Mouse (Mus musculus) cerebellum, adult 11 months (tissue): ENCODE data around the gene Slc8a3.

ENCODE experiments used
- DNase-seq: peaks from one replicate; pipeline ENCODE4 v3.0.0; 2022

Slc8a3 gene

DNA sequence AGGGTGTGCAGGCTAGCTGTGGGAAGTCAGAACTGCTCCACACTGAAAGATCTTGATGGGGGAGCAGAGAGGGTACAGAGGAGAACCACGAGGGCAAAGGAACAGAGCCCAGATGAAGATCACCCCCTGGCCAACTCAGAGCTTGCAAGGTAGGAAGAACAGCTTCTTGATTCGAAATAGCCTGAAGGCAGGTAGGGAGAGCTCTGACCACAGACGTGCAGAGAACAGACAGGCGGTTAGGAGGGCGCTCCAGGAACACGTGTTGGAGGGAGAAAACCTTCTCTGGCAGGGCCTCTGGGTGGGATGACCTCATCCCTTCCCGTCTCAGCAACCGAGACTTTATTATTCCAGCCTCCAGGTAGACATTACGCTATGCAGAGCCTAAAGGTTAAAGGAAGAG is 157.7 kb downstream of the Slc8a3 start:
- no peak for DNase-seq

DNA sequence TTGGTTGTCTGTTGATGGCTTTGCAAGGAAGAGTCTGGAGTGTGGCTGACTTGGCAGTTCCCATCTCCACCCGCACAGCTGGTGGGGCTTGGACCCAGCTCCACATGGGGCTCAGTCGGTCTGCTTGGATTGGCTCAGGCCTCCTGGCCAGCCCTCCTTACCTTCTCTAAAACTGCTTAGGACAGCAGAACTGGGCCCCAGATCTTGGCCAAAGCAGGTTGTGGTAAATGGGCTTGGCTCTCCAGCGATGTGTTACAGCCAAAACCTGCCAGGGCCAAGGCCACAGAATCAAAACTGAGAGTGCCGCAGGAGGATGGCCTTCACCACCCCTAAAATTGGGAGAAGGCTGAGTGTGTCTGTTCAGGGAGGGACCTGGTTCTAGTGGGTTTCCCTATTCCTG is 159.1 kb downstream of the Slc8a3 start:
- peak; percentile 57 for DNase-seq

DNA sequence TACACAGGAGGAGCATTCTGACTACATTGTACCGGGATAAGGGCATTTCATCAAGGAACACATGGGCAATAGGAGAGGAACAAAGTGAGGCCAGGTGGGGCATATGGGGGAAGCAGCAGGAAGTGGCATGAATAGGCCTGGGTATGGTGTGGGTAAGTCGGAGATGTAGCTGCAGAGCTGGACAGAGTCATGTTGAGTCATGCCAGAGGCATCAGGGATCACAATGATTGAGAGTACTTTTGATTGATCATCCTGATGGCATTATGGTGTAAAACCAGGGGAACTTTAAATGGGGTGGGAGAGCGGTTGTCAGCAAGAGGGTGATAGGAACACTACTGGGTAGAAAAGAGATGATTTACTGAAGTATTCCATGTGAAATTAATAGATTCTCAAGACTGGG is 160.0 kb downstream of the Slc8a3 start:
- no peak for DNase-seq

DNA sequence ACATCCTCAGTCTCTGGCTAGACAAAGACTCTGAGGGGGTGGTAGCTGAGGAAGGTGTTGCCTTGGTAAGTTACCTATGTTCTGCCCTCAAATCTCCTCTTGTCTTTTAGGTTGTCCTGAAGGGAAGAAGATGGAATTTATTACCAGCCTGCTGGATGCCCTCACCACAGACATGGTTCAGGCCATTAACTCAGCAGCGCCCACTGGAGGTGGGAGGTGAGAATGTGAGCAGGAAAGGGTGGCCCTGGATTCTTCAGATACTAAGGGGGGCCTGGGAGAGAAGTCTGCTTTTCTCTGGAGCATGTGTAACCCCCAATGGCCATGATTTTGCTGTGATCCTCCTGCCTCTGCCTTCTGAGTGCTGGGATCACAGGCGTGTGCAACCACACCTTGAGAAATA is 162.9 kb downstream of the Slc8a3 start:
- DNase-seq = no peak

DNA sequence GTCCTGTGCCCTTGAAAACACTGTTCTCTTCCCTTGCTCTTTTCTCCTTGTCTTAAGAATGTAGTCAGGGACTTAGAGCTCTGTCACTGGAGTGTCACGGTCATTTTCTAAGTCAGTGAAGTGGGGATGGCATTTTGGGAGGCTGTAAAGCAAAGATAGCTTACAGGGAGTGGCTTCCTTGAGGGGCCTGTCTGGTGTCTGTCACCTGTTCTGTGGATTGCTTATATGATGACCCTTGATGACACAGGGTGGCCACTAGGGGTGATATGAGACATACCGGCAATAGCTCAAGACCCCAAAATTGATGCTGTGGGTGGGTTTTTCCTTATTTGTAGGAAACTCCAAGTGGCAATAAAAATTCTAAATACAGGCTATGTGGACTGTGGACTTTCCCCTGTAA is 164.5 kb downstream of the Slc8a3 start:
- DNase-seq = no peak

DNA sequence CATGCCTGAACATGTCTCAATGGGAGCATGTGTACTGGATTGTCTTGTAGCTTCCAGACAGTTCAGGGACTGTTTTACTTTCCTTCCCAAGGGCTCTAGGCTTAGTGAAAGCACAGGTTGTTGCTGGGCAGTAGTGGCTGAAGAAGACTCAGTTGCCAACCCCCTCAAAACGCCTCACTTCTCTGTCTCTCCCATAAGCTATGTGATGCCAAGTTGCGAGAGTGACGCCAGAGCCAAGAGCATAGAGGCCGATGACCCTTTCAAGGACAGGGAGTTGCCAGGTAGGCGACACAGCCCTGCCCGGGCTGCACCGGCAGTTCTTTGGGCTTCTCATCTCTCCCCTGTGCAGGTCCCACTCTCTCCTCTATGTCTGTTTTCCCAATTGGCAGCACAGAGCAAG is 164.9 kb downstream of the Slc8a3 start:
- DNase-seq = no peak

DNA sequence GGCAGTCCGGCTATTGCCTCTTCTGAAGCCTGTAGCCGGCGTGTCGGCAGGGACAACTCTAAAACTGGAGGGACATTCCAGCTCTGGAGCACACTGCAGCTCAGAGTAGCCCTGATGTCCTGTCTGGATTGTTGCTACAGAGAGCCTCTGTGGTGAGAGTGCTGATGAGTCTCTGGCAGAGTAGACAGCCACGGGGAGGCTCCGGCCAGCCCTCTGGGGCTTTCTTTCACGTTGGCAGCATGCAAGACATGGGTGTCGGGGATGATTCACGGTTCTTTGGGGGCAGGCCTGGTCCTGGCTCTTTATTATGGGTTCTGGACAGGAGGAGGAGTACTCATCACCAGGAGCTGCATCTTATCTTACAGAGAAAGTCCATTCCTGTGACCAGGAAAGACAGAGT is 165.8 kb downstream of the Slc8a3 start:
- no peak for DNase-seq

DNA sequence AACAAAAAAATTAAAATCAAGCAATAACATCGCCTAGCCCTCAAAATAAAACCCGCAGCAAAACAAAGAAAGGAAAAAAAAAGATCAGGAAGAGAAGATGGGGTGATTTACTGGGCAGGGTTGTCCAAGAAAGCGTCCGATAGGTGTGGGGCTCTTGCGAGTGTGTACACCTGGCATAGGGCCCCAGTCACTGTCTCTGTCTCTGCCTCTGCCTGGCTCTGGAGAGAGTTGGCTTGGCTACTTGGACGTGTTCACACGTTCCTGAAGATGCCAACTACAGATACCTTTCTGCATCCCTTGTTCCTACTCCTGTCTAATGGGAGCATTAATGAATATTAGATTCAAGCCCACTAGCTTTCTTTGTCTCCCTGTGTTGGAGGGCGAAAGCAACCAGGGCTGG is 166.4 kb downstream of the Slc8a3 start:
- no peak for DNase-seq

DNA sequence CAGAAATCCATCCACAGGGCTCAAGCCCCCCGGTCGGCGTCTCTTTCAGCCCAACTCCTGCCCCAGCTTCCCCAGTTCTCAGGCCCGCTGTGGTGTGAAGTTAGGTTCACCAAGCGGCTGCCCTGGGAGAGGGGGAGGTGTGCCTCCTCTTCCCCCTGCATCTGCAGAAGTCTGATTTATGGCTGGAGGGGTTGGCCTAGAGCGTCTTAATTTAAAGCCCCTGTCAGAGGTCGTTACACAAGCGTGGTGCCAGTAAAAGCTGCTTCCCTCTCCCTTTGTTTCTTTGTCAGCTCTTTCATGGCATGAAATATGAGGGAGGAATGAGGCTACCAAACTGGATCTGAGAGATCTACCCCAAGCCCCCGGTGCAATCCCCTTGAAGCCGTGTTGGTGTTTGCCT is 166.9 kb downstream of the Slc8a3 start:
- DNase-seq = no peak

DNA sequence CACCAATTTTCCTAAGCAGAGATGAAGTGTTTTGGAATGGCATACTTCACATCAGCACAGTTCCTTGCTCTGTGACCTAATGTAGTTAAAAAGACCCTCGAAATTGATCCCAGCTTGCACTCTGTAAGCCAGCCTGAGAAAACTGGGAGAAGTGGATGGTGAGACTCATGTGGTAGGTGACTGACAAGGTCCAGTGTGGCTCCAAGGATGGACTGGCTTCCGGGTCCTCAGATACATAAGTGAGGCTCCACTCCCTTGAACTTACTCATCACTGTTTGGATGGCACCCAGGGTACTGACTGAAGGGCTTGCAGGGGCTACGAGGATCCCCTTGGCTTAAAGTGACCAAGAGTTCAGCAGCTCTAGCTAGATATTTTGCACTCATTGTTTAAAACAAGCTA is 169.4 kb downstream of the Slc8a3 start:
- no peak for DNase-seq

DNA sequence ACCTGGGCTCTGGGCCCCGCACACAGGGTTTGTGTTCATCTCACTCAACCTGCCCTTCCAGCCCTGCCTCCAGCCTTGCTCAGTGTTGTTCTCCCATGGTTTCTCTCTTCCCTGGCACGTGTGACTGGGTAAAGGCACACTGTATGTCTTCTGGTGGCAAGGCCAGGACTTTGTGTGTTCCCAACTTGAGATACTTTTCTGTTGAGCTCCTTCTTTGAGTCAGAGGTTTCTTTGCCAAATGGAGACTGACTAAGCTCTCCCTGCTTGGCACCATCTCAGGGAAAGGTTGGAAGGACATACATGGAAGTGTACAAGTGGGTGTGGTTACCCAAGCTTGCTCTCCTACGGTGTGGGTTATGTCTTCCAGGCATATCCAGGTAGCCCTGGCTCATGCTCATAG is 169.8 kb downstream of the Slc8a3 start:
- no peak for DNase-seq

DNA sequence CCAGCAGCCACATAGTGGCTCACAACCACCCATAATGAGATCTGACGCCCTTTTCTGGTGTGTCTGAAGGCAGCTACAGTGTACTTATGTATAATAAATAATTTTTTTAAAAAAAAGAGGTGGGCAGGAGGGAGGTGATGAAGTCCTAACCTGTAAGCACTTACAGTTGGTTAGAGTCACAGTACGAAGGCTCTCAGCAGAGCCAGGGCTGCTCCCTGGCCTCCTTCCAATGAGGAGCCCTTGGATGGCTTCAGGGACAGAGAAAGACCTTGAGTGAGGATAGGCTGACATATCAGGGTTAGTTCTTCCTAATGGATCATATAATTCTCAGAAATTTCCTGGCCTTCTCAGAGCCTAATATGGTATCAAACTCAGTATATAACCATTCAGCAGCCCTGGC is 171.7 kb downstream of the Slc8a3 start:
- DNase-seq = no peak

DNA sequence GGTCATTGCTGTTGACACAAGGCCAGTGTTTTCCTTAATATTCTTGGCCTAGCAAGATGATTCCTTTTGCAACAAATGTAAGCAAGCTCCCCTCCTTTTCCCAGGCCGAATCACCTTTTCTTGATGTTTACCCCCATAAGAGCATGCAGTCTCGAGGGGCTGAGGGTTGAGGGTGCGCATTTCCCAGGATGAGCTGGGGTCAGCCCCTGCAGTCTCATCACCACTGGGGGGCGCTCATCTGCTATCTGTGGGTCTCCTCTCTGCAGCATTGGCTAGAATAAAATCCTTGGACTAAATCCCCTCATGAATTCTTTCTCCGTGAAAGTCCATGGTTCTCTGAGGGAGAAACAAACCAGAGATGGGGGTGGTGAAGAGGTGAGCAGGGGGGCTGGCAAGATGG is 172.1 kb downstream of the Slc8a3 start:
- no peak for DNase-seq

DNA sequence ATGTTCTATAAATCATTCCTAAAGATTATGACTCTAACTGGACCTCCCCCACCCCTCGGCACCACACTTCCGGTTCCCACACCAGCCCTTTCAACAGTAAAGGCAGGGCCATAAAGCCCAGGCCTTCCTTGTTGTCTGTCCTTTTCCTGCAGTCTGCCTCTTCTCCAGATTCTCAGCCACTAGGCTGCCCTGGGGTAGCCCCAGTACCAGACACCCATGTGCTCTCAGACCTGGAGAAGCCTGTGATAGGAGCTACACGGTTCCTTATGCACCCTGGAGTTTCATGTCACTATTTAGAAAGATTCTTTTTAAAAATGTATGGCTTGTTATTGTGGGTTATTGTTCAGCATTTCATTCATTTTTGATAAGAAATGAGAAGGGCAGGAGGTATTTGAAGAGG is 172.6 kb downstream of the Slc8a3 start:
- no peak for DNase-seq

DNA sequence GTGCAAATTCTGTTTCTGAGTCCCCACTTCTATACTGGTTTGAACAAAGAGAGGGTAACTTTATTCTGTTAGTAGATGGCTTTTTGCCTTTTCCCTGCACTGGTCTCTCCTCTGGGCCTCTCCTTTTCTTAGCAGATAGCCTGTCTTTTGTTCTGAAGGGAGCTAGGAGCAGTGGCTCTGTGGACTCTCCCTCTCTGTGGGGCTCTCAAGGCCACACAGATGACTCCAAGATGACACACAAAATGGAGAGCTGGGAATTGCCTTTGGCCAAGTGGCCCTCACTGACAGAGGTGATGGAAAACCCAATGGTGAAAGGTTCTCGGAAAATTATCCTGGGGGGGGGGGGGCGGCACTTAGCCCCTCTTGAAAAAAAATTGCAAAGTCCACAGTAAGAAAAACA is 173.0 kb downstream of the Slc8a3 start:
- no peak for DNase-seq

DNA sequence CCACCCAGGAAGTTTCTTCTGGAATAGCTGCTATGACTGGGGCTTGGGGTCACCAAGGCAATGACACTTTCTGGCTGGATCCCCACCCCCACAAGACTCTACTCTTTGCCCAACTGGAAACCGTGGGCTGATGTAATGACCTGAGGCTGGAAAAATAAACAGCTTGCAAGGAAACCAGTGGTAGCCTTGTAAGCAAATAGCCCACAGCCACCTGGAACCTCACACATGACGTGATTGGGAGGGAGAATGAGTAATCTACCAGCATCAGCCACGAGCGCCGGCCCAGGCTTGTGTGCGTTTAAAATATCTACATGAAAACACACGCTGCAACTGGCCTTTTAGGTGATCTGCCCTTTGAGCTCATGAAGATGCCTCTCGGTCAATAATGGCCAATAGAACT is 176.1 kb downstream of the Slc8a3 start:
- no peak for DNase-seq

DNA sequence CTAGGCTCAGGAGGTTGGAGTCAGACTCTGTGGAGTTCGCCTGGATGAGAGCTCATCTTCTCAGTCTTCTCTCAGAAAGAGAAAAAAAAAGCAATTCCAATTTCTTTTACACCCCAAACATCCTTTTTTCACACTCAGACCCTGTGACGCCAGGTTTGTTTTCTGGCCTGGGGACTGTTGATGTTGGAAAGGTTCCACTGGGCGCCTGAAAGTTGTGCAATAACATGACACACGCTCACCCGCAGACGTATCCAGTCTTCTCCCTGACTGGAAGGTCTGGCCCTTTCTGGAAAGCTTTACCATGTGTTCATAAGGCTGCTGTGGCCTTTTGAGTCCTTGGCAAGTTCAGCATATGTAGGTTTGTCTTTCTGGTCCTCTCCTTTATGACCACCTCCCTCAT is 177.3 kb downstream of the Slc8a3 start:
- DNase-seq = no peak

DNA sequence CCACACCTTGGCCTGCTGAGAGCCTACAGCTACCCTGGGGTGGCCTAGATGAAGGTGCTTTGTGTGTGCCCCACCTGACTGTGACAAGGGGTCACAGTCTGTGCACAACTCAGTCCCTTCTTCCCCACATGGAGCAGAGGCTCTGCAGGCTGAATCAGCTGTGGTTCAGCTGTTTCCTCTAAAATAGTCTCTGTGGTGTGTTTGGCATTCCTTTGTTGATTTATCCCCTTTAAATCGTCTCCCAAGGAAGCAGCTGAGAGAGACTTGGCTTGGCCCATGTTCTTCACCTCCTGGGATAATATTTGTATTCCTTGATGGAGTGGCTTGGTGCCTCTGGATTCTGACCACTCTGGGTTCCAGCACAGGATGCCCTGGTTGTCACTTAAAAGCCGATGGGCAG is 180.9 kb downstream of the Slc8a3 start:
- DNase-seq = no peak

DNA sequence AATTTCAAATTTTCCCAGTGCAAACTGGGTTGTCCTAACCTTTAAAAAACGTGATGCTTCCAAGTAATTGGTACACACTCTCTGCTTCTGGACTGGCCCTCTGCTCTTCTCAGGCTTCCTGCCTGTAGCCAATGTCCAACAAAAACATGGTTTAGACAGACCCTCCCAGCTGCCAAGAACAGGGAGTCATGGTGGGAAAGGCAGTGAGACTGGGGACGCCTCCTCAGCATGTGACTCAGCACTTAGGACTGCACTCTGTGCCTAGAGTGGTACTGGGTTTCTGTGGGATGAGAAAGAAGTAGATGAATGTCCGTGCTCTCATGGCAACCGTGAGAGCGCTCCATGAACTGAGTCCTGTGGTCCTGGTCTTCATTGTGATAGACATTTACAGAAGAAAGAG is 182.1 kb downstream of the Slc8a3 start:
- no peak for DNase-seq

DNA sequence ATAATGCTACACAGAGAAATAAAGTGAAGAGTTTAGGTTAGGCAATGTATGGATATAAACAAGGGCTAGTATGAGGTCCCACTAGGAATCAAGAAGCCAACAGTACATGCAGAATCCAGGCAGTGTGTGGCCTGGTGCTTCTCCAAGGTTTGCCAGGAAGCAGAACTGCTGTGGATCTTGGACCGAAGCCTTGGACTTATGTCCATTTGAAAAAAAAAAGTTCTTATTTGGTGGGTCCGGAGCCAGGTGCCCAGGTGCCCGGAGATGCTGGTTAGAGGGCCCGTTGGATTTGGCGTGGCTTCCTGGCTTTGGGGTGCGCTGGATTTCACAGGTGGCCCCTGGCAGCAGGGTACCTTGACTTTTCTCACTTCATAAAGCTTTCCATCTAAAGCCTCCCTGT is 185.0 kb downstream of the Slc8a3 start:
- DNase-seq = no peak
